Mouse (Mus musculus) megakaryocyte-erythroid progenitor cell, adult 5-6 weeks (primary cell): ENCODE results near the gene Enho. TPM values are rescaled to one million over a fixed set of nuclear protein-coding genes. Genes with fewer than 3 reads are reported as not detected.
"Not testable (repeated sequence)": the region's sequence is repeated elsewhere in the genome, so short reads cannot be mapped to it uniquely, and the experiment has no call there.

Experiments
- ATAC-seq: replicated peaks from 2 replicates; pipeline ENCODE4 v1.8.0; 2016; ENCODE audit warnings: mild to moderate bottlenecking, inconsistent platforms; ENCODE audit not compliant: severe bottlenecking, poor library complexity, low FRiP score, low TSS enrichment
- total RNA-seq, 2 experiments: library from RNA; stranded (forward) in 1 of 2; stranded (reverse) in 1 of 2; fragments of 200-1000, 215-1000 nt in 1 of 2; fragments of >200 nt in 1 of 2; fragmentation: Nextera tagmentation in 1 of 2; gene quantifications; 2 replicates each; pipeline ENCODE4 v1.2.3; 2014 to 2017

Enho gene
- total RNA-seq (2014; fragmentation: Nextera tagmentation) (not detected in 2 replicates), total RNA-seq (2017) (not detected in 2 replicates)

DNA sequence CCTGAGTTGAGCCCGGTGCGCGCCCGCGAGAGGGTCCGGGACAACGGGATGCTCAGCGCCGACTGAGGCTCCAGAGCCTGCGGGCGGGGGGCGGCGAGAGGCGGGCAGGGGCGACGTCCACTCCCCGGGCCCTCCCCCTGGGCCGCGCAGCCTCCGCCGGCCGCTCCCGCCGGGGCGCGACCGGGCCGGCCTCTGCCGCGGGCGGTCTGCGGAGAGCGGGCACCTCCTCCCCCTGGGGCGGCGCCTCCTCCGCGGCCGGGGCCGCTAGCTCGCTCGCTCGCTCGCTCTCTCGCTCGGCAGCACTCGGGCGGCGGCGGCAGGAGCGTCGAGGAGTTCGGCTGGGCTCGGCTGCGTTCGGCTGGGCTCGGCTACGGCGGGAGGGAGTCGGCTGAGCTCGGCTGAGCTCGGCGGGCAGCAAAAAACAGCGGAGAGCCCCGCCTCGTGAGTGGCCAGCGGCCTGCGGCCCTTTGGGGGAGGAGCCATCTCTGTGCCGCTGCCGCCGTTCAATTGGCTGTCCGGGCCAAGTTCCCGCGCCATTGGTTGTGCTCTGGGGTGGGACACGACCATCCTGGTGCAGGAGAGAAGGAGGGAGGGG is at the start of gene Enho:
Gene Enho, minus strand, starts transcription at position 412 of the 595 bp plus-strand sequence.
- ATAC-seq = peak; percentile 92

DNA sequence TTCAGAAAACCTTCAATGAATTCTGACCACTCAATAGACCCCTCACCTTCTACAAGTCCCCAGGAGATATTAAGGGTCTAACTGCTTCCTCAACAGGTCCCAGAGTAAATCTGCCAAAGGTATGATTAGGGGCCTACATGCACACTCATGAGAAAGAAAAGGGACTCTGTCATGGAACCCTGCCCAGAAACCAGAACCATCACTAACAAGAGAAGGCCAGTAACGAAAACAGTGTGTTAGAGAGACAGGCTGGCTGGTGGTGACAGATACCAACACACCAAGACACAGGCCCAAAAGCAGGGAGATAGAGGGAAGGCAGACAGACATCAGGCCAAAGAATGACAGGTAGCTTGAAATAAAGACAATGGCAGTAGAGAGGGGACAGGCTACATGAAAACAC is 48.4 kb upstream of the Enho start:
- not testable (repeated sequence) for ATAC-seq

- not testable (repeated sequence) for ATAC-seq
These were observed 45.9 kb upstream of the Enho start for GRCm38 (mm10) chr4:41685882-41686492.

DNA sequence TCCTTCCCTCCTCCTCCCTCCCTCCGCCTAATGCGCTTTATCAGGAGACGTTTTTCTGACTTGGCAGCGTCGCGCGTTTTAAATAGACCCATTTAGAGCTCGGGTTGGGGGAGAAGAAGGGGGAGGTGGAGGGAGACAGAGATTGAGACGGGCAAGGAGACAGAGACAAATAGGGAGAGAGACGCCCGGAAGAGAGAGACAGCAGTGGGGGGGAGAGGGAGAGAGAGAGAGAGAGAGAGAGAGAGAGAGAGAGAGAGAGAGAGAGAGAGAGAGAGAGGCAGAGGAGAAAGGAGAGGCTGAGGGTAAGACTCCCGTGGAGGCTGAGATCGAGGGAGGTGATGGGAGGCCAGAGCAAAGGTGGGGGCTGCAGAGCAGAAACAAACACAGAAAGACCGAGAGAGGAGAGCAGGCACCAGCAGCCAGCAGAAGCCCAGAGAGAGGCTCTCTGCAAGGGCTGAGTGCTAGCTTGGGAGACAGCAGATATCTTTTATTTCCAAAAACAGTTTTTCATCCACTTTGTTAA is 44.9 kb upstream of the Enho start:
- ATAC-seq = not testable (repeated sequence)

DNA sequence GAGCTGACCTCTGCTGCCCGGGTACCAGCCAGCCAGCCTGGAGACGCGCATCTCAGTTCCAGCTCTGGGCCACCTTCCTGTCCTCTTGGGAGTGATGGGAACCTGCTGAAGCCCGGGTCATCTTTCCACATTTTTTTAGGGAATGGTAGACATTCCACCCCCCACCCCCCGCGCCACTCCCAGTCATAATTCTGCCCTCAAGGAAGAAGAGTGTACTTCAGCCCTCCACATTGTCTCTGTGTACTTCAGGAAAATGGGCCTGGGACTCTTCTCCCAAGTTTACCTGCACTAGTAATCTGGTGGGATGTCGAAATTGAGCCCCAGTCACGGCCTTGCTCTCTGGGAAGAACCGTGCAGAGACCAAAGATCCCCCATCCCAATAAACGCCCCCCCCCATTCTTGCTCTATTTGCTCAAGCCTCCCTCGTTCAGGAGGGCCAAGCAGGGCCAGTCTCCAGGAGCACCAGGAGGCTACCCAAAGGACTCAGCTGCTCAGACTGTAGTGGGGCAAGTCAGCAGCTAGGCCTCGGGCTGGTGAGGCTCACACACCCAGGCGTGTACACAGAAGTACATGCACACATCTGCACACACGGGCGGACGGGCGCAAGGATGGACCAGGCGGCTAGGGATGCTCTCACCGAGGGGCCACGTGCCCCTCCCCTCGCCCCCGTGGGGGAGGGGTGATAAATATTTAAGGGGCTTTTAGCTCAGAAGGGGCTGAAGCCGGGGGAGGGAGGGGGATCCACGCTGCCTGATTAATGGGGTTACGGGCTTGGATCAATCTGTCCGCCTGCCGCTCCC is 44.2 kb upstream of the Enho start:
- ATAC-seq = not testable (repeated sequence)

GRCm38 (mm10) chr4:41683303-41683702 is 43.2 kb upstream of the Enho start:
- not testable (repeated sequence) for ATAC-seq

DNA sequence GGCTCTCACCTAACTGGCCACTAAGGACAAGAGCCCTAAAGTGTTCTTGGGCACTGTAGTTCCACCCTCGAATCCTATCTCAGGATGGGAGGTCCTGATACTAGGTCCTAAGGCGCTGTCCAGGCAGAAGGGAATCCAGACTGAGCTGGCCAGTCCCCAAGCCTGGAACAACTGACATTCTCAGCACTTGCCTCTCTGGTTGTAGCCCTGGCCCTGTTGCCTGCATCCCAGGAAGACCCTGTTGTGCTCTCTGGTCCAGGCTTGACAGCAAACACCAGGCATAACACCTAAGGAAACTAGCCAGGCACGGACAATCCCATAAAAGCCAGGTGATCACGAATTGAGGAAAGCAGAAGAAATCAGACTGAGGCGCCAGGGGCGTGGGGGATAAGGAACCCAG is 42.7 kb upstream of the Enho start:
- no peak for ATAC-seq

DNA sequence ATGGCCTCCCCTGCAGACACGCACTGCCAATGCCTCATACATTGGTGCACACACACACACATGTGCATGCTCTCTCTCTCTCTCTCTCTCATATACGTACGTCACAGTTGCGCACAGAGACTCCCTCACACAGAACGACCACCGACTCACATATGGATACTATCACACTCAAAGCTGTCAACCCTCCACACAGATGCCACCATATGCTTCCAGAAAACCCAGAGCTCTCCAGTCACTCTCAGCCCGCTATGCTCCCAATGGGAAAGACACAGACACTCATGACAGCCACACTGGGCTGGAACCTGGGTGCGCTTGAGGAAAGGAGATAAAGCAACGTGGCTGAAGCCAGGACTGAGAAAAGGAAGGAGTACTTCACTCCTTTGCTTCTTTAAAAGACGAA is 41.8 kb upstream of the Enho start:
- ATAC-seq = no peak

DNA sequence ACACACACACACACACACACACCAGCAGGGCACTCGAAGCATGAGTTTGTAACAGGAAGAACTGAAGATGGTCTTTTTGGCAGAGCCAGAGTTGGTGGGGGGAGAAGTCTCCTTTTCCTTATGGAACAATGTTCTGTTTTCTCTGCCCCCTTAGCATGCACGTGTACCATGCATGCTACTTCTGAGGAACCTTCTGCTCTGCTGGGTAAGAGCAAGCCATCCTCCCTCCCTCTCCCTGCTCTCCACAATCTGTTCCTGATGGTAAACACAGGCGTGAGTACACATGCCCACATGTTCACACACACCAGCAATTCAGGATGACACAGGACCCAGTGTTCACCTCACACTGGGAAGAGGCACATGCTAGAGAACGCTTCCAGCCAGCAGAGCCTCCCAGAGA is 41.1 kb upstream of the Enho start:
- ATAC-seq = no peak

DNA sequence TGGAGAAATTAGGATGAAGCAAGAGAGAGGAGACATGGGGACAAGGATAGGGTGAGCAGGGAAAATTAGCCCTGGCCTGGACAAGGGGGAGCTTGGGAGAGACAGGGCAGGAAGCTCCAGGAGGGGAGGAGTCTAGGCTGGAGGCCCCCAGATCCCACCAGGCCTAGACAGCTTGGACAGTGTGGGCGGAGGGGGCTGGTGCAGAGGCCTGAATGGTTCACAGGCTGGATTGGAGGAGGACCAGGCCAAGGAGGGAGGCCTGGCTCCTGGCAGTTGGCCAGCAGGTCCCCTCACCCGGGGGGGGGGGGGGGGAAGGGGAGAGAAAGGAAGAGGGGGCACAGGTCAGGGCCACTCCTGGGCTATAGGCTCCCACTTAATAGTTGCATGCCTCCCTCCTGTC is 39.2 kb upstream of the Enho start:
- no peak for ATAC-seq

- ATAC-seq = no peak
These were observed 38.7 kb upstream of the Enho start for GRCm38 (mm10) chr4:41678863-41679262.

DNA sequence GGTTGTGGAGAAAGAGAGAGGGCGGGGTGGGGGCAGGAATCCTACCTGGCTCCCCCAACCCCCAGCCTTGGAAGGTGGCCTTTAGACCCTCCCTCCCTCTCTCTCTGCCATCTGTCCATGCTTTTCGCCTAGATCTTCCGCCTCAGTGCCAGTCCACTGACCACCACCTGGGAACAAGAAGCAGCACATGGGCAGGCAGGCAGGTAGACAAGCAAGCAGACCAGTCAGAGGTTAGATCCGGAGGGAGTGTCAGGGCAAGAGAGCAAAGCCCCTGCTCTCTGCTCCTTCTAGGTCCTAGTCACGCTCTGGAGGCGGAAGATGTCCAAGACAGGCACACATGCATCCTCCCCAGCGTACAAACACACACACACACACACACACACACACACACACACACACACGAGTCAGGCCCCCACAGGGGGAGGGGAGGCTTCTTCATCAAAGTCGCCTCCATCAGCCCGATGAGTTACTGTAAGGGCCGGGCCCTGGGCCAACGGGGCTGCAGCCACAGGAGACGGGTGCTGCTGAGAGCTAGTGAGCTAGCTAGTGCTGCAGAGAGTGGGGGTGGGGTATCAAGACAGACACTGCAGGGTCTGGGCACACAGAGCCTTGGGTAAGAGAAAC is 37.0 kb upstream of the Enho start:
- ATAC-seq = no peak

DNA sequence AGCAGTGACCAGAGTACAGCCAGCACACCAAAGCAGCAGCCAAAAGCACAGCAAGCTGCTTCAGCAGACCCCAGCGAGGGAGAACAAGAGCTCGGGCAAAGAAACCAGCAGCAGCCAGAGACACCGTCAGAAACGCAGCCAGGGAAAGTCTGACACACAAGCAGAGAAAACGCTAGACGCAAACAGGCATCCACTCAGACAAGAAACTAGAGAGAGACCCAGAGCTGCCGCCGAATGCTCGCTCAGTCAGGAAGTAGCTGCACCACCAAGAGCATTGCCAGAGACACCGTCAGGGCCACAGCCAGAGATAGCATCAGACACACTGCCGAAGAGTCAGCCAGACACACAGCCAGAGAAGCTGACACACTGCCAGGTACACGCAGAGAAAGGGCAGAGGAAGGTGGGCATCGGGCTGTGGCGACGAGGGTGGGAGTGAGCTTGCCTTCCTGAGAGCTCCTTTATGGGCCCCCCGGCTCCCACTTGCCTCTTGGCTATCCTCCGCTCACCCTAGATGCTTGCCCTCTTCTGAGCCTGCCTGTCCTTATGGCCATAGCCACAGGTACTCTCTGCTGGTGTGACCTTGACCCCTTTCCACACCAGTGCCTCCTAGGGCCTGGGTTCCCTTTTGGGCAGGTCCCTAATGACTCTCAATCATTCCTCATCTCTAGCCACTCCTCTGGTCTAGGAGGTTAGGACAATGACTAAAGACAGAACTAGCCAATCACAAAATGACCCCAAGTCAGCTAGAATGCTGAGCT is 36.3 kb upstream of the Enho start:
- no peak for ATAC-seq

DNA sequence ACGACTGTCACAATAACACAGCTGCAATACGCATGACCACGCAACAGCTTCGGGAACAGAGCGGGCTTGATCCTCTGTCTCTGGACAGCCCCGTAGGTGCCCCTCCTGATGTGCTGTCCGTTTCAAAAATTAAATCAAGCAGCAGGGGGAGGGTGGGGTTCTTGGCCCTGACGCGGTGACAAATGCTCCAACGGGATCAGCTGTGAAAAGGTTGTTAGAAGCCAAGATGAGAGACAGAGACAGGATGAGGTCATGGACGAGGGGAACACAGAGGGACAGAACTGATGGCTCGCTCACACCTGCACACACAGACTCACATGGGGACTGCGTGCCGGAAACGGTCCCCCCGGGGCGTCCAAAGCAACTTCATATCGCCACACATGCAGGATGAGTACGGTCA is 33.1 kb upstream of the Enho start:
- no peak for ATAC-seq

- ATAC-seq = no peak
These were observed 32.4 kb upstream of the Enho start for GRCm38 (mm10) chr4:41672522-41672963.

DNA sequence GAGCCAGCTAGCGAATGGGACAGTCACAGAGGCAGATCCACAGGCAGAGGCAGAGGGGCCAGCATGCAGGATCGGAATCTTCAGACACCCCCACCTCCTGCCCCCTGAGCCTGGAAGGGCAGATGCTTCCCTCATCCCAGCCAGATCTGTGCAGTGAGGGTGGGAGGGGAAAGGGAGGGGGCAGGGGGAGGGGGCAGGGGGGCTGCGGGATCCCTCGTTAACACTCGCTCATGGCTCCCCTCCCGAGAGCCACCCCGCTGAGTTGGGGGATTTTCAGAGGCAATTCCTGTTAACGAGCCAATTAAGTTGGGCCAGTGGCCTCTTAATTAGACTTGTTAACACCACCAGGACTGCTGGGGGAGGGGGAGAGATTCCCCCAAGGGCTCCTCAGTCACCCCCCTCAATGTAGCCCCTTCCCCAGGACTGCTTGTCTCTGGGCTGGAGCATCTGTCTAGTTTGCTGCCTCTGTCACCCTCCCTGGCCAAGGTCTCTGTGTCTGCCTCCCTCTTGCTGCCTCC is 31.9 kb upstream of the Enho start:
- no peak for ATAC-seq

- ATAC-seq = no peak
These were observed 31.4 kb upstream of the Enho start for GRCm38 (mm10) chr4:41671500-41671899.

DNA sequence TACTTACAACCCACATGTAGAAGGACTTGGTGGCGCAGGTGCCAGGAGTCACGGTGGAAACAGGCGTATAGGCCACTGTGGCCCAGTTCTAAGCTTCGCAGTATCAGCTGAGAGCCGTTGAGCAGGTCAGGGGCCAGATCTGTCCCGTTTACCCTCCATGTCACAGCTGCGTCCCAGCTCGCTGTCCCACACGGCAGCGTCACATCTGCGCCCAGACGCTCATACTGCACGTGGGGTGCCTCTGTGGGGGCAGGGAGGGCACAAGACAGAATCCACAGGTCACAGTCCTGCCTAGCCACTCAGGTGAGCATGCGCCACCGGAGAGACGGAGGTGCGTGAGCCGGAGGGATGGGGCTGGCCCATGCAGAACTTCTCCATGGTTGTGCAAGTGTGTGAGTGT is 30.7 kb upstream of the Enho start:
- ATAC-seq = no peak

- no peak for ATAC-seq
These were observed 26.5 kb upstream of the Enho start for GRCm38 (mm10) chr4:41666646-41667045.
